Mouse (Mus musculus) small intestine, adult 2 months (tissue): ENCODE results near the gene Ints5.

Source experiments
- CTCF ChIP-seq: fragments of 200-500 bp; IDR thresholded peaks from 2 replicates; pipeline ENCODE4 v1.5.1; 2012; ENCODE audit warnings: low read depth, mild to moderate bottlenecking, control low read depth, inconsistent platforms, low read length, moderate library complexity, mixed read lengths; ENCODE audit not compliant: insufficient replicate concordance, insufficient read length; ENCODE audit errors: extremely low read depth
- POLR2A ChIP-seq: fragments of 200-500 bp; IDR thresholded peaks from 2 replicates; pipeline ENCODE4 v1.6.1; 2012; ENCODE audit warnings: low read depth, mild to moderate bottlenecking, control low read depth, inconsistent platforms, low read length, moderate library complexity

GRCm38 (mm10) chr19:8871267-8872186 is 21.3 kb upstream of the Ints5 start, which contains the start of gene Ubxn1:
- TF ChIP-seq POLR2A (peak; percentile 81), CTCF (no peak)
